Mouse (Mus musculus) cerebellum, adult 2 months (tissue): ENCODE results near the gene Krcc1.

Experiments
- CTCF ChIP-seq: fragments of 200-500 bp; IDR thresholded peaks from 2 replicates; pipeline ENCODE4 v1.5.1; 2011; ENCODE audit warnings: low read depth, mild to moderate bottlenecking, control low read depth, low read length, moderate library complexity, borderline replicate concordance; ENCODE audit not compliant: insufficient read depth
- POLR2A ChIP-seq: fragments of 200-500 bp; IDR thresholded peaks from 2 replicates; pipeline ENCODE4 v1.6.1; 2011; ENCODE audit warnings: low read length, control low read depth, borderline replicate concordance; ENCODE audit not compliant: insufficient read depth

DNA sequence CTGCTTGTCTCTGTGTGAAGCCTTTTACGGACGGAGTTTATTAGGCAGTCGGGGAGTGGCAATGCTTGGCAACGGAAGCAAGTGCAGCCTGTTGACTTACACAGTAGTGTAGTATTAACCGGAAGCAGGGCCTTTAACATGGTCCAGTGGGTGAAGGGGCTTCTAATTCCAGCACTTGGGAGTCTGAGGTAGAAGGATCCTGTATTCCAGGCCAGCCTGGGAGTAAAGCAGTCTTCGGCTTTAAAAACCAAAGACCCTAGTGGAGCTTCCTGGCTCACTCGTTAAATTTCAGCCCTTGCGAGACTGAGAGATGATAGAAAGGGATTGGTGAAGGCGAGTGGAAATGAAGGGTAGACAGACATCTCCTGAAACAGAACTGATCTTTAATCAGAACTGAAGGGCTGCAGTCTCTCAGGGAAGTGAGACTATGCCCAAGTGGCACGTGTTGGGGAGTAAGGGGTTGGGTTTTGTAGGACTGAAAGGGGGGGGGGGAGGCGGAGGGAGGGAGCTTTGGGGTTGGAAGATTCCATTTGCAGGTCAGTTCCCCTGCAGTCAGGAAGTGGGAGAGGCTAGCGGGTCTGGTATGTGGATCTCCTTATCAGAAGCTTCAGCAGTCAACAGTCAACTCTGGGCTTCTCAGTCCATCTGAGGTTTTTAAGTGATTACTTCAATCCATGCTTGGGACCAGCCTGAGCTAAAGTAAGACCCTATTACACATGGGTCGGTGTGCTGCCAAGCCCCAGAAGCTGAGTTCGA lies 998 bp upstream of the Krcc1 start:
- peak; percentile 41; the same call in 1 of the 2 replicates for TF ChIP-seq POLR2A
- no peak for TF ChIP-seq CTCF
